Mouse (Mus musculus) limb, embryonic 15.5 days (tissue): Measurements from ENCODE around the gene Slit3. TPM values are rescaled to one million over a fixed set of nuclear protein-coding genes. Genes with fewer than 3 reads are reported as not detected.

Experiments
- ATAC-seq: fragments of 200-750 bp; cut with Nextera tagmentation; 2 replicates; pipeline ENCODE4 v1.8.0; 2017; ENCODE audit warnings: low read depth, moderate TSS enrichment; ENCODE audit not compliant: insufficient number of reproducible peaks, low FRiP score, low TSS enrichment
- H3K27ac ChIP-seq: fragments of 300-500 bp; sonication (generic); 2 replicates; pipeline ENCODE4 v1.5.1; 2015; ENCODE audit warnings: moderate library complexity, mild to moderate bottlenecking, inconsistent platforms
- H3K27me3 ChIP-seq: fragments of 300-500 bp; sonication (generic); 2 replicates; pipeline ENCODE4 v1.6.1; 2015; ENCODE audit warnings: inconsistent platforms
- H3K36me3 ChIP-seq: fragments of 300-500 bp; sonication (generic); 2 replicates; pipeline ENCODE4 v1.6.1; 2015; ENCODE audit warnings: inconsistent platforms
- H3K4me1 ChIP-seq: fragments of 300-500 bp; sonication (generic); 2 replicates; pipeline ENCODE4 v1.6.1; 2015; ENCODE audit warnings: inconsistent platforms
- H3K4me2 ChIP-seq: fragments of 300-500 bp; sonication (generic); 2 replicates; pipeline ENCODE4 v1.6.1; 2015; ENCODE audit warnings: mild to moderate bottlenecking, inconsistent platforms
- H3K4me3 ChIP-seq: fragments of 300-500 bp; sonication (generic); 2 replicates; pipeline ENCODE4 v1.5.1; 2015; ENCODE audit warnings: mild to moderate bottlenecking, inconsistent platforms
- H3K9ac ChIP-seq: fragments of 300-500 bp; sonication (generic); 2 replicates; pipeline ENCODE4 v1.6.1; 2015; ENCODE audit warnings: inconsistent platforms
- H3K9me3 ChIP-seq: fragments of 300-500 bp; sonication (generic); 2 replicates; pipeline ENCODE4 v1.6.1; 2016; ENCODE audit warnings: inconsistent platforms
- WGBS: fragments of 180-500 bp; shearing (Covaris S2); methylation state at CpG from one replicate; pipeline ENCODE4 v1.1.7; 2015; 5-methylcytosine and 5-hydroxymethylcytosine counted together
- polyA plus RNA-seq: library from polyadenylated mRNA; unstranded; fragments of >200 nt; fragmentation: Nextera tagmentation; extraction: Ambion mirVana; gene quantifications from 2 replicates; pipeline ENCODE4 v1.2.1, GENCODE M21; 2015

Gene Slit3
- polyA plus RNA-seq, 1 experiment from 2014 or later, result 20.8 TPM

DNA sequence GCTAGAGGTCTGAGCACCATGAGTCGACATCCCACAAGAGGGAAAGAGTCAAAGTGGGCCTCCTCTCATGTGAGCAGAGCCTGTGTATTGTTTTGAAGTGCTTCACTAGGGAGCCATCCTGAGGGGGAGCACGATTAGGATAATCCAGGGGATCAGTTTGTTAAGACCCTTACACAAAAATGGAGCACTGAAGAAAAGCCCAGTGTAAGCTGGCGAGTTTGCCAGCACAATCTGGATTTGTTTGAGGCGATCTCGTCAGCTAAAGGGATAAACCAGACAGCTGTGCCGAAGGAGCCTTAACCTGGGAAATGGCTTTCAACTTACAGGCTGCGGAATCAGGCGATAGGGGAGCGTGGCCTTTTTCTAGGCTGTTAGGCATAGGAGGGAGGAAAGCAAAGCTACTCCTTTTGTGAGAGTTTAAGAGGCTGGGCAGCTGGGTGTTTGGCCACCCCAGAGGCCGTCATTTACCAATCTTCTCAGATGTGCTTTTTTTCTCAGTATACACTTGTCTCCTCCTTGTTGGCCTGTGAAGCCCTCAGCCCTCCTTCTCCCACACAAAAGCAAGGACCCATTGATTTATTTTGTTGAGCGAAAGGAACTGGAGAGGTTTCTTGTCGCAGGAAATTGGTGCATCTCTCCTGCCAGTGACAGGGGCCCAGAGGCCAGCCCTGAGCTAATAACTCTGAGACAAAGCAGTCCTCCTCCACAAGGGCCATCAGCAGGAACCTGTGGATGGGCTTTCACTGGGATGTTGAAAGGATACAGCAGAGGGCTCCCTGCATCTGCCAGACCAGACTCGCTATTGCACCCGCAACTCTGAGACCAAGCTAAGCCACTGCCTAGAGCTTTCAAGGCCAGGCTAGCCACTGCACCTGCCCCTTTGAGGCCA is 472.4 kb downstream of the Slit3 start:
- H3K4me1 ChIP-seq, result no peaks in the 10 kb centered on the region
- no peak for ATAC-seq

DNA sequence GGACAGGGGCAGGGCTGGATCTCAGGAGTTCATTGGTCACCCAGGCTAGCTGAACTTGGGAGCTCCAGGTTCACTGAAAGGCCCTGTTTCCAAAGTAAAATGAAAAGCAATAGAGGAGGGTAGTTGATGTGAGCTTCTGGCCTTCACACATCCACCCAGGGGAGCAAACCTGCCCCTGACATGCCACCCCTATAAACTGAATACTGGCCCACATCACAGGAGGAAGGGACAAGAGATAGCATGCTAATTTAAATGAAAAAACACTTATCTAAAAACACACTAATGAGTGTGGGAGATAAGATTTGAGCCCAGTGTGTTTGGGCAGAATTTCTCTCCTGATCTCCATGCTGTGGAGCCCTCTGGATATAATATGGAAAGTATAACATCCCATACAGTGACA is 475.0 kb downstream of the Slit3 start:
- Histone ChIP-seq H3K9ac (no peak overlapping the region), H3K4me2 (no peak overlapping the region), H3K9me3 (no peaks in the 10 kb centered on the region), H3K36me3 (peaks cover 5% of the 10 kb centered on the region; the same call in 1 of the 2 replicates), H3K4me3 (no peak overlapping the region), H3K27ac (no peak overlapping the region), H3K27me3 (no peaks in the 10 kb centered on the region), H3K4me1 (no peaks in the 10 kb centered on the region)
- no peak for ATAC-seq

More for the DNA sequence above, 472.4 kb downstream of the Slit3 start:
- no peaks in the 10 kb centered on the region for H3K27me3 ChIP-seq
- H3K36me3 ChIP-seq, result 0 out of 2 replicates have a peak, but pooled peaks cover 5% of the 10 kb centered on the region
- no peak overlapping the region for H3K9ac ChIP-seq
- H3K27ac ChIP-seq, result no peak overlapping the region
- H3K4me2 ChIP-seq, result no peak overlapping the region
- no peak overlapping the region for H3K4me3 ChIP-seq
- H3K9me3 ChIP-seq, result no peaks in the 10 kb centered on the region
- 65% methylated on average over 14 of the region's 14 CpGs for WGBS

DNA sequence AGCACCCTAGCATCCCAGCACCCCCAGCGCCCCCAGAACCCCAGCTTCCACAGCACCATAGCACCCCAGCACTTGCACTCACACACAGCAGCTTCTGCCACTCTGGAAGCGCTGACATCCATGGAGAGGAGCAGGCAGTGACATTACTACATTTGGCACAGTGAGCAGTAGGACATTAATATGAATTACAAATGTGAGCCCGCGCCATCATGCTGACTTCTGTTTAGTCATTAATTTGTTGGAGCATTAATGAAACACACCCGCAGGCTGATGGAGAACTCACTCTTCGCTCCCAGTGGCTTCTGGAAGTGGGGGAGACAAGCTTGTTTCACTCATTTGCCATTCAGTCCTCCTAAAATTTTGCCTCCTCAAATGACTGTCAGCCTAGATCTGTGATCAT is 476.9 kb downstream of the Slit3 start:
- Histone ChIP-seq H3K9ac (no peak overlapping the region), H3K4me1 (peaks cover under 1% of the 10 kb centered on the region; the same call in 1 of the 2 replicates), H3K4me2 (no peak overlapping the region), H3K9me3 (no peaks in the 10 kb centered on the region), H3K27ac (no peak overlapping the region), H3K4me3 (no peak overlapping the region), H3K27me3 (no peaks in the 10 kb centered on the region), H3K36me3 (peaks cover 5% of the 10 kb centered on the region; the same call in 1 of the 2 replicates)
- no peak for ATAC-seq
- 92% methylated on average over 6 of the region's 6 CpGs for WGBS

DNA sequence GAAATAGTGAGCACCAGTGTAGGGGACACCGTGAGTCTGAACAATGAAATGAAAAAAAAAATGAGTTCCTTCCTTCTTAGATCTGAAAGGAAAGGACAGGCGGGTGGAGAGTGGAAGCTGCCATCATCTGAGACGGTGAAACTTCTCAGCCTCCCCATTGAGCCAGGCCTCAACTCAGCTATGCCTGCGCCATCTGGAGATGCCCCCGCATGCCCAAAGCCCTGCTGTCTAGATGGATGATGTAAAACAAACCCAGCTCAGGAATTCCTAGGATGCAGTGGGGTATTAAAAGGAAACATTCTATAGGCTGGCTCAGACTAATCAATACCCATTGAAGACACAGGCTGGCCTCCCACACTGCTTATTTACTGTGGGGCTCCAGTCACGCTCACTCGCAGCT is 477.7 kb downstream of the Slit3 start:
- H3K36me3 ChIP-seq, result peaks cover 5% of the 10 kb centered on the region
- H3K9ac ChIP-seq, result no peak overlapping the region
- peaks cover 3% of the 10 kb centered on the region; the same call in 1 of the 2 replicates for H3K4me1 ChIP-seq
- 82% methylated on average over 7 of the region's 7 CpGs for WGBS
- no peak overlapping the region for H3K4me2 ChIP-seq
- H3K4me3 ChIP-seq, result no peak overlapping the region
- H3K27me3 ChIP-seq, result no peaks in the 10 kb centered on the region
- no peaks in the 10 kb centered on the region for H3K9me3 ChIP-seq
- no peak overlapping the region for H3K27ac ChIP-seq
- no peak for ATAC-seq

DNA sequence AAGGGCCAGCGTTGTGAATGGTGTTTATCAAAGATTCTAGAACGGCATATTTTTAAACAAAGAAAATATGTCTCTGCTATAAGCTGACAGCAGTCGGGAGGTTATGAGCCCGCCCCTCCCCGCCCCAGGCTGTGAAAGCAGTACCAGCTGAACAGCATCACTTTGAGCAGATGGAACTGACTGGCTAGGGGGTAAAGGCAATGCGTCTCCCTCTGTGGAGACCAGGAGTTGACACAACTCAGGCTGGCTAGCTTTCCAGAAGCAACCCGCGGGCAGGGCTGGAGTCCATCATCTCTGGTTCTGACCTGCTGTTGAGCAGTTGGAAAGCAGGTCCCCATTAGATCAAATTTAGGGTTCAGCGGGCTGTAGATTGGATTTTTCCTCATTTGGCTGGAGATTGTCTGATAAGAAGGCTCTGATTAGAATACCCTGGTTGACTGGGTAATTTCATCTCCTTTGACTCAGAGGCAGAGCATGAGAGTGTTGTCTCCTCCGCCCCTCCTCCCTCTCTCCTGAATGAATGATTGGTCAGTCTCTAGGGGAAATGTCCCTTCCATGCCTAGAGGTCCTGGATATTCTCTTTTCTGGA is 480.7 kb downstream of the Slit3 start:
- no peak overlapping the region for H3K4me2 ChIP-seq
- WGBS, result 64% methylated on average over 10 of the region's 10 CpGs
- peaks cover 3% of the 10 kb centered on the region; the same call in 1 of the 2 replicates for H3K4me1 ChIP-seq
- peaks cover 11% of the 10 kb centered on the region for H3K36me3 ChIP-seq
- no peak for ATAC-seq
- no peaks in the 10 kb centered on the region for H3K9me3 ChIP-seq
- no peak overlapping the region for H3K9ac ChIP-seq
- H3K27ac ChIP-seq, result no peak overlapping the region
- no peak overlapping the region for H3K4me3 ChIP-seq
- H3K27me3 ChIP-seq, result no peaks in the 10 kb centered on the region

DNA sequence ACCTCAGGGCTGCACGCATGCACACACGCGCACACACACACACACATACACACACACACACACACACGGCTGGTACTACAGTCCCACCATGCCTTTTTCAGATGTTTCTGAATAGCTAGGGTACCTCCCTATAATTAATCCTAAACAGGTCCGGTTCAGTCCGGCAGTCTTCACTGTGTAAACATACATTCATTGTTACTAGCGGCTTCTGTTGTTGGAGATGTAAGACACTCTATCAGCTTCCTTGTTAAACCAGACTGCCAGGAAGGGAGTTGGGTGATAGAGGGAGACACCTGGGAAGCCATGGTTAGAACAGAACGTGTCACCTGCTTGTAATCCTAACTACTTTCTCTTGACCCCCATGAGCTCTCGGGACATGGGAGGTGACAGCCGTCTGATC is 481.6 kb downstream of the Slit3 start:
- Histone ChIP-seq H3K27ac (no peak overlapping the region), H3K4me3 (no peak overlapping the region), H3K36me3 (peaks cover 11% of the 10 kb centered on the region), H3K4me2 (no peak overlapping the region), H3K4me1 (peaks cover 3% of the 10 kb centered on the region; the same call in 1 of the 2 replicates), H3K9ac (no peak overlapping the region), H3K9me3 (no peaks in the 10 kb centered on the region), H3K27me3 (no peaks in the 10 kb centered on the region)
- 79% methylated on average over 10 of the region's 10 CpGs for WGBS
- ATAC-seq, result no peak

DNA sequence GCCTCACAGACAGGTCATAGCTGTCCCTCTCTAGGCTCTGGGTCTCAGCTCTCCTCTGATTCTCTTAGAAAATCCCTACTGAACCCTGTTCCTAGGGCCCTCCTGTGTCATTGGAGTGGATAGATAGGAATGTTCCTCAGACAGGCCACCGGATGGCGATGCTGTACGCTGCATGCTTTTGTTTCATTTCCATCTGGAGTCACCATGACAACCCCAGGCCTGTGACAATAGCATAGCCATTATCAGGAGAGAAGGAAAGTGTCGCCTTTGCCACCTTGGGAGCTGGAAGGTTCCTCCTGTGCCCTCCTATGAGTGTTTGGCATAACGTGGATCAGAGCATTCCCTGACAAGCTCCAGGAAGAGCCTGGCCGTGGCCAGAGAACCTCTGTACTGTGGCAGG is 482.9 kb downstream of the Slit3 start:
- peaks cover 3% of the 10 kb centered on the region; the same call in 1 of the 2 replicates for H3K4me1 ChIP-seq
- no peak overlapping the region for H3K27ac ChIP-seq
- 88% methylated on average over 6 of the region's 6 CpGs for WGBS
- no peaks in the 10 kb centered on the region for H3K27me3 ChIP-seq
- no peak overlapping the region for H3K4me2 ChIP-seq
- ATAC-seq, result no peak
- no peaks in the 10 kb centered on the region for H3K9me3 ChIP-seq
- H3K4me3 ChIP-seq, result no peak overlapping the region
- no peak overlapping the region for H3K9ac ChIP-seq
- peaks cover 11% of the 10 kb centered on the region for H3K36me3 ChIP-seq

DNA sequence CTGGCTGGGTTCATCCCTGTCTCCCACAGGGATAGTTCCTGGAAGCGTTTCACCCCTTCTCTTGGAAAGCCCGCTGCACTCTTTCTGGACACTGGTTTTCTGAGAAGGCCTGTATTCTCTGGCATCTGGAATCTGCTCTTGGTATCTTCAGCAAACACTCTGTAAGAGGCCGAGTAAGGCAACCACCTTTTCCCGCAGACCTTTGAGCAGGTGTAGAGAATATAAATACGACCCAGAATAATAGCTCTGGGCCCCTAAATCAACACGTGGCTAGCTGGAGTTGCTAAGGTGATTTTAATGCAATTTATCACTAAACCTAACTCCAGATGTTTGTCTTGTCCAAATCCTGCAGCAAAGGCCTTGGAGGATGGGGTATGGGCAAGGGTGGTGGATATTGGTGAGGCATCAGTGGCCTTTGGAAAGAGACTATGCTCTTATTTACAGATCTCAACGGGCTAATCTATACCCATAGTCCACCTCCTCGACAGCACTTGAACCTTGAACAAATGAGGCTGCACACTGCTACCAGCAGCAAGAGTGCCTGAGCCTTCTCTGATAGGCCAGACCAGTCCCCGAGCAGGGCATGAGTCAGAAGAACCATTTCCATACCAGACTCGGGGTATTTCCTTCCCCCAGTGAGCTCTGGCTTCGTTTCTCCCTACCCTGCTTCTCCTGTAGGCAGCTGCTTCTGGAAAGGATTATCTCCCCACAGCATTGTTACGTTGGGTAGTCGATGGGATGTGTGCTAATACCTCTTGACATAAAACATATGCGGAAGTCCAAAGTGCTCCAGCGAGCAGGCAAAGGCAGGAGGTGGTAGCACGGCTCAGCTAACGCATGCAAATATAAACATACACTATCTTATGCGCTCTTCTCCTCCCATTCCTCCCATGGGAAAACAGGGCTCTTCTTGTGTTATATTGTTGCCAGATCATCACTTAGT is 484.1 kb downstream of the Slit3 start:
- Histone ChIP-seq H3K9ac (no peak overlapping the region), H3K27me3 (no peaks in the 10 kb centered on the region), H3K4me2 (no peak overlapping the region), H3K27ac (no peak overlapping the region), H3K4me3 (no peak overlapping the region), H3K4me1 (peaks cover 3% of the 10 kb centered on the region; the same call in 1 of the 2 replicates), H3K36me3 (peaks cover 6% of the 10 kb centered on the region), H3K9me3 (no peaks in the 10 kb centered on the region)
- 63% methylated on average over 18 of the region's 18 CpGs for WGBS
- no peak for ATAC-seq

DNA sequence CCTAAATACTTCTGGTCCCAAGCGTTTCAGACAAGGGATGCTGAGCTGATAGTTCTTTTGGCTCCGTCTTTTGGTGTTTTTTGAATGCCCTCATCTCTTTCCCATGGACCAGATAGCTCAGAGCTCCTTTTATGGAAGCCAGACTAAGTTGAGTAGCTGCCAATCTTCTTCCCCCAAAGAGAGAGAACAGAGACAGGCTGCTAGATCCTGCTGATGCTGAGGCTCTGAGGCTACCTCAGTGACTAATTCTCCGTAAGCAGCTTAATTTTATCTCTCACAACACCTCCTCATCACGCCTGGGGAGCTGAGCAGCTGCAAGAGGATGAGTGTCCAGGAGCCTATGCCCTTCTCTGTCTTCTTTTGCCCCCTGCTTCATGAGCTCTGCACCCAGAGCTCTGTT is 486.2 kb downstream of the Slit3 start:
- ATAC-seq, result no peak
- peaks cover 15% of the 10 kb centered on the region for H3K36me3 ChIP-seq
- WGBS, result 84% methylated on average over 4 of the region's 4 CpGs

DNA sequence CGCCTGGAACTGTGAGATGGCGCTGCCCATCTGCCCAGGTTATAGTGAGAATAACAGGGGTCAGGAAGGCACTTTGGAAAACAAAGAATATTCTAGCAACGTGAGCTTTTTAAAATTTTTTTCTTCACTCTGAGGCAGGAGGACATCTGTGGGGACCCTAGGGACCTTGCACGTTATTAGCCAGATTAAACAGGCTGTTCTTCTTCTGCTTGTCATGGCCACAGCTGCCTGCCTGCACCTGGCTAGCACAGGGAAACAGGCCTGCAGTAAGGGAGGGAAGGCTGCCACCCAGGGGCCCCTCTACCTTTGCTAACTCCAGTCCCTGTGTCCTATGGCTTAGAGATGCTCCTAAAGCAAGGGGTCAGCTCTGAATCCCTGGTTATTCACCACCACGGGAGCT is 487.8 kb downstream of the Slit3 start:
- Histone ChIP-seq H3K9me3 (no peaks in the 10 kb centered on the region), H3K27ac (no peak overlapping the region), H3K4me3 (no peak overlapping the region), H3K4me2 (no peak overlapping the region), H3K36me3 (peaks cover 14% of the 10 kb centered on the region), H3K9ac (no peak overlapping the region), H3K27me3 (no peaks in the 10 kb centered on the region), H3K4me1 (peaks cover 4% of the 10 kb centered on the region)
- ATAC-seq, result no peak
- 73% methylated on average over 5 of the region's 5 CpGs for WGBS

More for the DNA sequence above, 486.2 kb downstream of the Slit3 start:
- Histone ChIP-seq H3K4me3 (no peak overlapping the region), H3K9ac (no peak overlapping the region), H3K9me3 (no peaks in the 10 kb centered on the region), H3K27me3 (no peaks in the 10 kb centered on the region), H3K4me2 (no peak overlapping the region), H3K4me1 (peaks cover 6% of the 10 kb centered on the region), H3K27ac (no peak overlapping the region)

DNA sequence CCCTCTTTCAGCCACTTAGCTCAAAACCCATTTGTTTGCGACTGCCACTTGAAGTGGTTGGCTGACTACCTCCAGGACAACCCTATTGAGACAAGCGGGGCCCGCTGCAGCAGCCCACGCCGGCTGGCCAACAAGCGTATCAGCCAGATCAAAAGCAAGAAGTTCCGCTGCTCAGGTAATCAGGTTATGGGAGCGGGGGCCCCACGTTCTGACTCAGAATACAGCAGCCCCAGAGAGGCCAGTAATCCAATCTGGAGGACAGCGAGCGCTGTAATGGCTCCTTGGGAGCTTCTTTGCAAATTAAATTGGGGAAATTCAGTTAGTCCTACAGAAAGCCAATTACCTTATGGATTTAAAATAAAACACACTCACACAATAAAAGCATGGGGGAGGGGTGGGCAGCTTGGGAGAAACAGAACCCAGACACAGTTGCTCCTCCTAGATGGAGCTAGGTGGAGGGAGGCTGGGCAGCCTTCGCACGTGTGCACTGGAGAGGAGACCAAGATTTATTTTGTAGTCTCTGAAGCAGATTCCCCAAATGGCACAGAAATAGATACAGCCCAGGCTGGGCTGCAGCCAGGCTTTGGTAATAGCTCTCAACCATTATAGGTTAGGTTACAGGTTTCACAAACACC is 491.4 kb downstream of the Slit3 start:
- WGBS, result 45% methylated on average over 13 of the region's 13 CpGs
- Histone ChIP-seq H3K4me2 (no peak overlapping the region), H3K9ac (no peak overlapping the region), H3K27me3 (no peaks in the 10 kb centered on the region), H3K4me1 (peaks cover 4% of the 10 kb centered on the region), H3K9me3 (no peaks in the 10 kb centered on the region), H3K27ac (no peak overlapping the region), H3K36me3 (peaks cover 9% of the 10 kb centered on the region; the same call in 1 of the 2 replicates), H3K4me3 (no peak overlapping the region)
- no peak for ATAC-seq
